Mouse (Mus musculus) forebrain, postnatal 0 days (tissue): ENCODE measurements around the gene Rtl10. TPM values are rescaled to one million over a fixed set of nuclear protein-coding genes. Genes with fewer than 3 reads are reported as not detected.

ENCODE experiments used
- ATAC-seq: fragments of 200-750 bp; cut with Nextera tagmentation; 2 replicates; pipeline ENCODE4 v1.8.0; 2017; ENCODE audit warnings: mild to moderate bottlenecking, moderate library complexity
- DNase-seq: peaks from one replicate; pipeline ENCODE4 v3.0.0-alpha.2; 2015
- H3K27ac ChIP-seq: fragments of 300-500 bp; sonication (generic); 2 replicates; pipeline ENCODE4 v1.5.1; 2014; ENCODE audit warnings: low read depth, mild to moderate bottlenecking, antibody characterized with exemption, low read length, moderate library complexity, mixed read lengths
- H3K27me3 ChIP-seq: fragments of 300-500 bp; sonication (generic); 2 replicates; pipeline ENCODE4 v1.6.1; 2014; ENCODE audit warnings: mild to moderate bottlenecking, low read length, mixed read lengths; ENCODE audit not compliant: insufficient read depth
- H3K36me3 ChIP-seq: fragments of 300-500 bp; sonication (generic); 2 replicates; pipeline ENCODE4 v1.6.1; 2014; ENCODE audit warnings: mild to moderate bottlenecking, moderate library complexity; ENCODE audit not compliant: insufficient read depth
- H3K4me1 ChIP-seq: fragments of 300-500 bp; sonication (generic); 2 replicates; pipeline ENCODE4 v1.6.1; 2014; ENCODE audit warnings: antibody characterized with exemption; ENCODE audit not compliant: insufficient read depth
- H3K4me2 ChIP-seq: fragments of 300-500 bp; sonication (generic); 2 replicates; pipeline ENCODE4 v1.6.1; 2014; ENCODE audit warnings: low read depth, mild to moderate bottlenecking, moderate library complexity
- H3K4me3 ChIP-seq: fragments of 300-500 bp; sonication (generic); 2 replicates; pipeline ENCODE4 v1.5.1; 2014; ENCODE audit warnings: low read depth, low read length, mixed read lengths
- H3K9ac ChIP-seq: fragments of 300-500 bp; sonication (generic); 2 replicates; pipeline ENCODE4 v1.6.1; 2014; ENCODE audit warnings: mild to moderate bottlenecking
- H3K9me3 ChIP-seq: fragments of 300-500 bp; sonication (generic); 2 replicates; pipeline ENCODE4 v1.6.1; 2016; ENCODE audit warnings: low read length
- CTCF ChIP-seq: sonication (generic); IDR thresholded peaks from 2 replicates; pipeline ENCODE4 v1.5.1; 2016; ENCODE audit warnings: antibody characterized with exemption, control low read depth, low read depth
- WGBS: fragments of 180-500 bp; shearing (Covaris S2); extraction: QIAGEN DNeasy Blood & Tissue Kit; methylation state at CpG from one replicate; pipeline ENCODE4 v1.1.7; 2014; 5-methylcytosine and 5-hydroxymethylcytosine counted together
- polyA plus RNA-seq: library from polyadenylated mRNA; unstranded; fragments of >200 nt; fragmentation: Nextera tagmentation; extraction: Ambion mirVana; gene quantifications from 2 replicates; pipeline ENCODE4 v1.2.1, GENCODE M21; 2015
- total RNA-seq: library from RNA; depleted of rRNA; stranded (reverse); fragments of >200 nt; gene quantifications from 2 replicates; pipeline ENCODE4 v1.2.3, GENCODE M21; 2014

Rtl10 gene
- total and polyA plus RNA-seq, 2 experiments from 2014 or later: 2.9 to 7.7 TPM

DNA sequence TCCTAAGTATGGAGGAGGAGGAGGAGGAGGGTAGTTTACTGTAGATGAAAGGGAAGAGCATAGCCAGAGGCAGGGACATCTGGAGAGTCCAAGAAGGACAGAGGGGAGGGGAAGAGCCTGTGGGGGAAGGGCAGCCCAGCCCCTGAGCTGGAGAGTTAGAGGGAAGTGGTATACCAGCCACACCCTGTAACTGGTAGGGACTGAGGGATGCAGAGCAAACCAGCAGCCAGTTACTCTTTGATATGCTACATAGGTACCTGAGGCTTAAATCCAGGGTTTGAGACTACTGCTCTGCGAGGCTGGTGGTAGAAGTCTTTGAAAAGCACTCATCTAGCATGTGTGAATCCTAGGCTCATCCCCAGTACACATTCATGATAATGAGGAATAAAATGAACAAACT lies 7.8 kb upstream of the Rtl10 start:
- 79% methylated on average over 1 of the region's 1 CpGs for WGBS
- H3K9ac ChIP-seq: no peak overlapping the region

DNA sequence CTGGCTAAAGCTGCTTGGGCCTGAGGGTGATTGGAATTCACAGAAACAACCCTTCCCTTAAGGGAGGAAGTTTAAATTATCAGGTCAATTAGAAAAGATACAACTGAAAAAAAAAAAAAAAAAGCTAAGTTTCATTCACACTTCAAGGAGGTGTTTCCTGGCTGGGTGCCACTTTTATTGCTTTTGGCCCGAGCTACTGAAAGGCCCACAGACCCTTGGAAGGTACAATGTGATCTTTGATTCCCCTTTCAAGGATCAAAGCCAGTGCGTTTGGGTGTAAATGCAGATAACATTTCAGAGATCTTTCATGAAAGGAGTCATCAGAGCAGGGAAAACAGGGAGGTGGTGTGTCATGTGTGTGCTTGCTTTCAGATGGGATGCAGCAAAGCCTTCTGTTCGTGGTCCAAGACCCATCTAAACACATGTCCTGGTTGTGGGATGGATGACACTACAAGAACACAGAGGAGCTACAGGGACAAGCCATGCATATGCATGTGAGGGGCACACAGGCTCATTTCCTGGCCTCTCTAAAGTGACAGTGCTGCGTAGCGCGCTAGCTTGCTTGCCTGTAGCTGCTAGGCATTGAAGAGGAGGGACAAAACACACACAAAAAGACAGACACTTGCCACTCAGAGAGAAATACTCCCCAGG lies 711 bp upstream of the Rtl10 start:
- no peak for TF ChIP-seq CTCF
- DNase-seq (no peak), ATAC-seq (peak; percentile 74)
- Histone ChIP-seq H3K27me3 (no peaks in the 10 kb centered on the region), H3K27ac (peak overlapping the region; percentile 93), H3K9ac (peak overlapping the region; percentile 87), H3K36me3 (peaks cover 13% of the 10 kb centered on the region; the same call in 1 of the 2 replicates), H3K9me3 (no peaks in the 10 kb centered on the region), H3K4me2 (peak overlapping the region; percentile 85), H3K4me1 (peaks cover 10% of the 10 kb centered on the region), H3K4me3 (peak overlapping the region; percentile 66)
- WGBS: 1% methylated on average over 6 of the region's 6 CpGs

More for the DNA sequence above, 7.8 kb upstream of the Rtl10 start:
- Histone ChIP-seq H3K27ac (no peak overlapping the region), H3K27me3 (no peaks in the 10 kb centered on the region), H3K4me3 (no peak overlapping the region), H3K36me3 (no peaks in the 10 kb centered on the region), H3K4me2 (no peak overlapping the region), H3K9me3 (no peaks in the 10 kb centered on the region), H3K4me1 (no peaks in the 10 kb centered on the region)
- no peak for TF ChIP-seq CTCF
- DNase-seq: no peak
- no peak for ATAC-seq

DNA sequence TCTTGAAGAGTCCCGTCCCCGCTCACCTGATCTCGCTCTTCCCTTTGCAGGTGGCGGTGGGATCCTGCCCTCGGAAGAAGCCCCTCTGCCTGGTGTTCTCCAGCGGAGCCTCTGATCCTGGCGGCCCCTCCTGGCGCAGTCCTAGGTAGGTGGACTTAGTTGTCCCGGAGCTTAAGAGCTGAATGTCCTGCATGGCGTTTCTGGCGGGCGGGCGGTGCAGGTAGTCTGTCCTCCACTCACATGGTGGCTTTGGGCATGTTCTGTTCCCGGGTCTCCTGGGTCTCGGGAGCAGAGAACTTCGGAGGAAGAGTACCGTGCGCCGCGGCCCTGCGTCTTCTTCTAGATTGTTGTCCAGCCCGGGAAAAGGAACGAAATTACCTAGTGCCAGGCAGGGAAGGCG lies 295 bp downstream of the Rtl10 start:
- DNase-seq (no peak), ATAC-seq (no peak)
- Histone ChIP-seq H3K4me2 (peak overlapping the region; percentile 85), H3K27me3 (no peaks in the 10 kb centered on the region), H3K27ac (peak overlapping the region; percentile 93), H3K36me3 (peaks cover 13% of the 10 kb centered on the region; the same call in 1 of the 2 replicates), H3K4me3 (peak overlapping the region; percentile 66), H3K4me1 (peaks cover 10% of the 10 kb centered on the region), H3K9ac (peak overlapping the region; percentile 87), H3K9me3 (no peaks in the 10 kb centered on the region)
- 1% methylated on average over 24 of the region's 24 CpGs for WGBS
- no peak for TF ChIP-seq CTCF

DNA sequence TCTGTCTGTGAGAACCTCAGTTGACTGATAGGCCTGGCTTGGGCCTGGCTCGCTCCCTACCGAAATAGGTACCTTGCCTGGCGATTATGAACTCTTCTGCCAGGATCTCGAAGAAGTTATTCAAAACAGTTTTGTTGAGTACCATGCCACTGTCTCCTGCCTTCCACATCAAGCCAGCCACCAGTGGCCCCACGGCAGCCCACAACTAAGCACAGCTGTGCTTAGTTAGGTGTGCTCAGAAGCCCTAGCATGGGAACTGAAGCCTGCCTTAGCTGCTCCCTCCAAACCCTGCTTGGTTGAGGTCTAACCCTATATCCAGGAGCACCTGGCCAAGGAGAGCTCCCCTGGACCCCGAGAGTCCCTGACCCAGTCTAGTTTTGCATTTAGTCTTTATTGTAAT lies 2.8 kb downstream of the Rtl10 start:
- Histone ChIP-seq H3K4me1 (peaks cover 10% of the 10 kb centered on the region), H3K4me2 (no peak overlapping the region), H3K36me3 (peaks cover 13% of the 10 kb centered on the region; the same call in 1 of the 2 replicates), H3K9me3 (no peaks in the 10 kb centered on the region), H3K27ac (no peak overlapping the region), H3K4me3 (no peak overlapping the region), H3K9ac (no peak overlapping the region), H3K27me3 (no peaks in the 10 kb centered on the region)
- no peak for DNase-seq
- 98% methylated on average over 6 of the region's 6 CpGs for WGBS
- no peak for TF ChIP-seq CTCF
- no peak for ATAC-seq

DNA sequence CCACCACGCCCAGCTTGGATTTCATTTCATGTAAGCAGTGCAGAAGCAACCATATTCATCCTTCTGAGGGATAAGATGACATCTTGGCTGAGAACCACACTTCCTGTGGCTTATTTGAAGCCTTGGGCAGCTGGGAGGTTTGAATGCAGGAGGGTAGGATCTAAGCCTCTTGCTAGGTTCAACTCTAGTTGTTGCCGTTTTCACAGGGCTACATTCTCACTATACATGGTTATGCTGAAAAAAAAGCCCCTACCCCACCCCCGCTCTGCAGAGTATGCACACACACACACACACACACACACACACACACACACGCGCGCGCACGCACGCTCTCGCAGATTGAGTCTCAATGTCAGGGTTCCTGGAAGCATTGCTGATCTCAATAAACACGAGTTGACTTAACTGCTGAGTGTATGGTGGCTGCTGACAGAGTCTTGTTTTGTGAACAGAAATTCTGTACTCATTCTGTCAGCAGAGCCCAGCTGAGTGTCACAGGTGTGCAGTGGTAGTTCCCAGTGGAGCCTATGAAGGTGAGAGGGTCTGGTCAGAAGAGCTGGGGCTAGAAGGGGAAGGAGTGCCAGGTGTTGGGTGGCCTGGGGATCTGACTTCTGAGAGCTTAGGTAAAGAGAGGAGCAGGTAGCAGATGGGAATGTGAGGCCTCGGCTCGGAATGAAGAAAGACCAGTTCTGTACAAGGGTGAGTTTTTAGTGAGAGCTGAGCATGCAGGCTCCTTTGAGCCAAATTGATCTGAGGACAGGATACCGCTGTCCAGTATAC lies 5.1 kb downstream of the Rtl10 start:
- H3K4me3 ChIP-seq: no peak overlapping the region
- no peak overlapping the region for H3K9ac ChIP-seq
- peaks cover 13% of the 10 kb centered on the region; the same call in 1 of the 2 replicates for H3K36me3 ChIP-seq
- H3K27ac ChIP-seq: no peak overlapping the region
- no peaks in the 10 kb centered on the region for H3K9me3 ChIP-seq
- 92% methylated on average over 14 of the region's 14 CpGs for WGBS
- peaks cover 10% of the 10 kb centered on the region for H3K4me1 ChIP-seq
- TF ChIP-seq CTCF: no peak
- DNase-seq (no peak), ATAC-seq (no peak)
- no peak overlapping the region for H3K4me2 ChIP-seq
- no peaks in the 10 kb centered on the region for H3K27me3 ChIP-seq

DNA sequence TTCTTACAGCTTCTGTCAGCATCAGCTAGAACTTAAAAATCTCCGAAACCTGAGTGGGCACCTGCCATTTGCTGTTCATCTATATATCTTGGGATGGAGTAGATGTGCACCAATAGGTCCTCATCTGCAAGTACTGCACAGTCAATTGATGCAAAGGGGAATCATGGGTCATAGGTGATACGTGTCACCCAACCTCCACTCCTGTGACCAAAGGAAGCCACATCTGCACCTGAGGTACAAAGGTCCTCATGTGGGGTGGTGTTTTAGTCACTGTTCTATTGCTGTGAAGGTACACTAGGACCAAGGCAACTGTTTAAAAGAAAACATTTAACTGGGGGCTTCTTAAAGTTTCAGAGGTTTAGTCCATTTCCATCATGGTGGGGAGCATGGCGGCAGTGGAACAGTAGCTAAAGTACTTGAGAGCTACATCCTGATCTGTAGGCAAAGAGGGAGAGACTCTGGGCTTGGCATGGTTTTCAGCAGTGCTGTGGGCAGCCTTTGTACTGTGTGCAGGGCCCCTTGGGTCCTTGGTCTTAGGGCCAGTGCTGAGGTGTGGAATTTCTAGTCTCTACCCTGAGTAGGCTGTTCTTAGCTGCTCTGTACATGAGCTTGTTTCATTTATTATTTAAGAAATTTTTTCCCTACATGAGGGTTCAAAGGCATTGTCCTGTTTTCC lies 8.0 kb downstream of the Rtl10 start:
- Histone ChIP-seq H3K4me2 (no peak overlapping the region), H3K4me1 (no peaks in the 10 kb centered on the region), H3K27me3 (no peaks in the 10 kb centered on the region), H3K9ac (no peak overlapping the region), H3K9me3 (no peaks in the 10 kb centered on the region), H3K36me3 (peaks cover 7% of the 10 kb centered on the region; the same call in 1 of the 2 replicates), H3K27ac (no peak overlapping the region), H3K4me3 (no peak overlapping the region)
- 97% methylated on average over 3 of the region's 3 CpGs for WGBS
- no peak for DNase-seq
- ATAC-seq: no peak
- no peak for TF ChIP-seq CTCF

DNA sequence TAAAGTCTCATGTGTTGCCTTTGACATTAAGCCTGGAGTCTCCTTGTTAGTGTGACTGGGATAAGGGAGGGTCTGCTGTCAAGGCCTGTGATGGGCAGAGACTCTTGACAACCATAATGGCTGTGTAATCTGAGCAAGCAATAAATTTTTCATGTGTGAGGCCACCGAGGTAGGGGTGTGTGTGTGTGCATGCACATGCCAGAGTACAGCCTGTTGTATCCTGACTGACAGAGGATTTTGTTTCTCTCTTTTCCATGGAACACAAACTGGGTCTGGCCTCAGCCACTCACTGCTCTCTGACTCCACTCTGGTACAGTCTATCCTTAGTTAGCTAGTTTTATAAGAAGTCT lies 8.5 kb downstream of the Rtl10 start:
- ATAC-seq (no peak), DNase-seq (no peak)
- no peak for TF ChIP-seq CTCF
- H3K9me3 ChIP-seq: no peaks in the 10 kb centered on the region
- H3K9ac ChIP-seq: no peak overlapping the region
- no peak overlapping the region for H3K4me2 ChIP-seq
- H3K4me1 ChIP-seq: no peaks in the 10 kb centered on the region
- H3K27me3 ChIP-seq: no peaks in the 10 kb centered on the region
- whole genome bisulfite sequencing: 88% methylated on average over 1 of the region's 1 CpGs
- H3K4me3 ChIP-seq: no peak overlapping the region
- peaks cover 2% of the 10 kb centered on the region; the same call in 1 of the 2 replicates for H3K36me3 ChIP-seq
- no peak overlapping the region for H3K27ac ChIP-seq
